Mouse (Mus musculus) heart, adult 2 months (tissue): ENCODE measurements around the gene Rpl3l. TPM values are rescaled to one million over a fixed set of nuclear protein-coding genes. Genes with fewer than 3 reads are reported as not detected.

Source experiments
- DNase-seq, 2 experiments: peaks; one replicate each; pipeline ENCODE4 v3.0.0; 2021
- H3K27ac ChIP-seq: fragments of 200-600 bp; 2 replicates; pipeline ENCODE4 v1.8.1; 2022
- H3K27me3 ChIP-seq: fragments of 200-500 bp; 2 replicates; pipeline ENCODE4 v1.6.1; 2012; ENCODE audit warnings: mild to moderate bottlenecking, low read length, inconsistent platforms, mixed read lengths; ENCODE audit not compliant: control insufficient read depth, insufficient read depth
- H3K36me3 ChIP-seq: fragments of 200-500 bp; 2 replicates; pipeline ENCODE4 v1.6.1; 2012; ENCODE audit warnings: low read length, inconsistent platforms; ENCODE audit not compliant: control insufficient read depth, insufficient read depth
- H3K4me1 ChIP-seq: fragments of 200-500 bp; 2 replicates; pipeline ENCODE4 v1.6.1; 2011; ENCODE audit warnings: low read length; ENCODE audit not compliant: control insufficient read depth, insufficient read depth
- H3K4me3 ChIP-seq: fragments of 200-600 bp; 2 replicates; pipeline ENCODE4 v1.8.1; 2022
- H3K79me2 ChIP-seq: fragments of 200-500 bp; replicated peaks from 2 replicates; pipeline ENCODE4 v1.6.1; 2012; ENCODE audit warnings: mild to moderate bottlenecking, inconsistent platforms, low read length, moderate library complexity, mixed read lengths; ENCODE audit not compliant: control insufficient read depth, insufficient read depth
- H3K9ac ChIP-seq: fragments of 200-500 bp; 2 replicates; pipeline ENCODE4 v1.6.1; 2012; ENCODE audit warnings: low read depth, mild to moderate bottlenecking, control low read depth, inconsistent platforms, low read length, mixed read lengths
- CTCF ChIP-seq: fragments of 200-600 bp; IDR thresholded peaks from 2 replicates; pipeline ENCODE4 v1.8.1; 2022; ENCODE audit warnings: antibody characterized with exemption, mild to moderate bottlenecking, moderate library complexity
- EP300 ChIP-seq: fragments of 200-500 bp; IDR thresholded peaks from 2 replicates; pipeline ENCODE4 v1.6.1; 2011; ENCODE audit warnings: low read depth, low read length, control low read depth; ENCODE audit not compliant: insufficient read depth
- POLR2A ChIP-seq: fragments of 200-500 bp; IDR thresholded peaks from 2 replicates; pipeline ENCODE4 v1.6.1; 2011; ENCODE audit warnings: mild to moderate bottlenecking, low read depth, low read length, control low read depth; ENCODE audit not compliant: insufficient read depth
- WGBS: fragments of 180-500 bp; shearing (Covaris S2); methylation state at CpG from one replicate; pipeline ENCODE4 v1.1.7; 2018; 5-methylcytosine and 5-hydroxymethylcytosine counted together
- intact Hi-C: fragments of 180-260 bp; cut with DNase I; formaldehyde crosslinking; loops from one replicate; pipeline ENCODE4 v1.15.1; 2025
- polyA plus RNA-seq: library from polyadenylated mRNA; depleted of rRNA; stranded (reverse); fragments of >200 nt; gene quantifications from 2 replicates; pipeline ENCODE4 v1.2.3, GENCODE M21; 2012
- total RNA-seq, 2 experiments: library from RNA; stranded (reverse); gene quantifications; 2 replicates each; pipeline ENCODE4 v1.2.3; 2021

The Rpl3l gene
- total and polyA plus RNA-seq, 3 experiments = 213 to 472 (median 386) TPM

DNA sequence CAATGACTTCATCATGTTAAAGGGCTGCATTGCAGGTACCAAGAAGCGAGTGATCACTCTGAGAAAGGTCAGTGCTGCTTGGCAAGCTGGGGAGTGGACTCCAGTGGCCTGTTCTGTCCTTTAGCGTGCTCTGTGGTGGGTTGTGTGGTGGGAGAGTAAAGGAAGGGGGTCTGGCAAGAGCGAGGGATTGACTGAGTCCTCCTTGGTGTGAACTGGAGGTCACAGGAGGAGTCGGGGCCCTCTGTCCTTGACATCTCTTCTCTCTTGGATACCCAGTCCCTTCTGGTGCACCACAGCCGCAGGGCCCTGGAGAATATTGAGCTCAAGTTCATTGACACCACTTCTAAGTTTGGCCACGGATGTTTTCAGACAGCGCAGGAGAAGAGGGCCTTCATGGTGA is 7.8 kb downstream of the Rpl3l start:
- intact Hi-C loops = no loop called here
- no peak overlapping the region for H3K9ac ChIP-seq
- TF ChIP-seq EP300 = no peak
- WGBS = 90% methylated on average over 7 of the region's 7 CpGs
- DNase-seq = no peak
- H3K4me1 ChIP-seq = peaks cover 5% of the 10 kb centered on the region
- no peaks in the 10 kb centered on the region for H3K79me2 ChIP-seq
- no peak overlapping the region for H3K4me3 ChIP-seq
- H3K27ac ChIP-seq = peak overlapping the region; percentile 86
- peaks cover 2% of the 10 kb centered on the region; the same call in 1 of the 2 replicates for H3K36me3 ChIP-seq
- no peaks in the 10 kb centered on the region for H3K27me3 ChIP-seq

GRCm38 (mm10) chr17:24736330-24737051 is 8.9 kb downstream of the Rpl3l start, which contains the start of gene Msrb1:
Gene Msrb1, plus strand, starts transcription at chr17:24736642.
- Histone ChIP-seq H3K79me2 (no peaks in the 10 kb centered on the region), H3K4me1 (peaks cover 5% of the 10 kb centered on the region), H3K27me3 (no peaks in the 10 kb centered on the region), H3K9ac (peak within 1 kb of the TSS; percentile 77), H3K36me3 (peaks cover 2% of the 10 kb centered on the region; the same call in 1 of the 2 replicates), H3K4me3 (peak within 1 kb of the TSS; percentile 71), H3K27ac (peak within 1 kb of the TSS; percentile 86)
- intact Hi-C loops = no loop called here
- peak; percentile 94 to 98 for DNase-seq
- WGBS = under 1% methylated on average over 29 of the region's 29 CpGs
- TF ChIP-seq EP300 (0 out of 2 replicates have a peak, but pooled peaks have one; percentile 15), CTCF (no peak), POLR2A (peak; percentile 97)

GRCm38 (mm10) chr17:24737135-24737810 is 9.7 kb downstream of the Rpl3l start:
- Histone ChIP-seq H3K36me3 (peaks cover 2% of the 10 kb centered on the region; the same call in 1 of the 2 replicates), H3K27ac (peak overlapping the region; percentile 86; the same call in 1 of the 2 replicates), H3K27me3 (no peaks in the 10 kb centered on the region), H3K4me3 (peak overlapping the region; percentile 71), H3K9ac (peak overlapping the region; percentile 77), H3K4me1 (peaks cover 5% of the 10 kb centered on the region), H3K79me2 (no peaks in the 10 kb centered on the region)
- 12% methylated on average over 8 of the region's 8 CpGs for WGBS
- intact Hi-C loops = no loop called here
- TF ChIP-seq POLR2A = no peak
- no peak for TF ChIP-seq EP300
- peak; percentile 36 for TF ChIP-seq CTCF
- DNase-seq = no peak

- no peaks in the 10 kb centered on the region for H3K79me2 ChIP-seq
- WGBS = 86% methylated on average over 4 of the region's 4 CpGs
- H3K36me3 ChIP-seq = peaks cover 2% of the 10 kb centered on the region; the same call in 1 of the 2 replicates
- TF ChIP-seq POLR2A (no peak), EP300 (no peak), CTCF (no peak)
- peaks cover 3% of the 10 kb centered on the region for H3K4me1 ChIP-seq
- H3K9ac ChIP-seq = no peak overlapping the region
- no peak for DNase-seq
- H3K4me3 ChIP-seq = no peak overlapping the region
- no peak overlapping the region for H3K27ac ChIP-seq
- intact Hi-C loops = no loop called here
- H3K27me3 ChIP-seq = no peaks in the 10 kb centered on the region
Observed at GRCm38 (mm10) chr17:24738238-24738637, 10.6 kb downstream of the Rpl3l start.

DNA sequence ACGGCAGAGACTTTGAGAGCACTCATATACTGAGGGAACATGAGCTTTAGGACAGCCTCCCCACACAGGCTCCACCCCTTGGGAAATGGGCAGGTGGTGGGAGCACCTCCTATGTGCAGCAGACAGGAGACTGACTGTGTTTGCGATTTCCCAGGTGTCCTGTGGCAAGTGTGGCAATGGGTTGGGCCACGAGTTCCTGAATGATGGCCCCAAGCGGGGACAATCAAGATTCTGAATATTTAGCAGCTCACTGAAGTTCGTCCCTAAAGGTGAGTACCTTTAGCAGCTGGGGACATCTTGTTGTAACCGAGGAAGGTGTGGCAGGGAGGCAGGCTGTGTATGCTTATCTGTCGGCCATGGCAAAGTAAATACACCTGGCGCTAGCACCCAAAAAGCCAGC is 12.3 kb downstream of the Rpl3l start:
- H3K79me2 ChIP-seq = no peaks in the 10 kb centered on the region
- H3K27ac ChIP-seq = no peak overlapping the region
- no peaks in the 10 kb centered on the region for H3K27me3 ChIP-seq
- 85% methylated on average over 8 of the region's 8 CpGs for WGBS
- H3K4me1 ChIP-seq = peaks cover 3% of the 10 kb centered on the region
- no peak for DNase-seq
- intact Hi-C loops = loop anchor here (10.0 kb wide), 1 partner anchor 275 kb away; the partner anchor contains the start of genes Cramp1l and Ift140
- no peak for TF ChIP-seq POLR2A
- TF ChIP-seq EP300 = no peak
- TF ChIP-seq CTCF = no peak
- H3K4me3 ChIP-seq = no peak overlapping the region
- peaks cover 2% of the 10 kb centered on the region; the same call in 1 of the 2 replicates for H3K36me3 ChIP-seq
- no peak overlapping the region for H3K9ac ChIP-seq
